Mouse (Mus musculus): ENCODE data around the gene Bcl7a.

DNA sequence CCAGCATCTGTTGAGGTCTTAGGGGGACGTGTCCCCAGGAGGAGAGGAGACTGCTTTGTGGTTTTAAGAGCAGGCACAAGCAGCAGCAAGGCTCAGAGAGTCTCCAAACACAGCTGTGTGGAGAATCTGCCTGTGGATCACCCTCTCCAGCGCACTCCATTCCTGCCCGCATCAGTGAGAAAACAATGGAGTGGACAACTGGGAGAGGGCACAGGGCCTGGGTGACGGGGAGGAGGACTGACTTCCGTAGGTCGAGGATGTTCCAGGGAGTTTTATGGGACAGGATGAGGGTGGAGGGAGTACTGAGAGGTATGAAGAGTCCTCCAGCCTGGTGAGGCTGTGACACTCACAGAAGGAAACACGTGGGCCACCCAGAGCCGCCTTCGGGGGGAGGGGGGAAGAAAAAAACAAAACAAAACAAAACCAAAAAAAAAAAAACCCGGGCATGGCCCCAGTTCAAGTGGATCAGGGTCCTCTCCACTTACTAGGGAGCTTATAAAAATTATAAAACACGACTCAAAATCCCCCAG lies 29.7 kb upstream of the Bcl7a start:
- no peak for TF ChIP-seq USF1 (IDR thresholded peaks at IDR 0.05; ENCODE audit: low read depth)
- no peak for TF ChIP-seq REST (IDR thresholded peaks at IDR 0.05; ENCODE audit: insufficient read depth, insufficient read length)
- no peak for TF ChIP-seq MYOD1 (IDR thresholded peaks at IDR 0.05; ENCODE audit: control insufficient read depth in 1 of 3, insufficient read length in 2 of 3, low read depth in 2 of 3)
- TF ChIP-seq POLR2A (IDR thresholded peaks at IDR 0.05; ENCODE audit: insufficient read length, low read depth): no peak
- no peak for TF ChIP-seq MYOG (IDR thresholded peaks at IDR 0.05; ENCODE audit: control insufficient read depth in 1 of 3, insufficient read depth in 1 of 3, insufficient read length in 2 of 3, low read depth in 2 of 3)

Data from myocyte (in vitro differentiated cells).